In the genomic region with DNA sequence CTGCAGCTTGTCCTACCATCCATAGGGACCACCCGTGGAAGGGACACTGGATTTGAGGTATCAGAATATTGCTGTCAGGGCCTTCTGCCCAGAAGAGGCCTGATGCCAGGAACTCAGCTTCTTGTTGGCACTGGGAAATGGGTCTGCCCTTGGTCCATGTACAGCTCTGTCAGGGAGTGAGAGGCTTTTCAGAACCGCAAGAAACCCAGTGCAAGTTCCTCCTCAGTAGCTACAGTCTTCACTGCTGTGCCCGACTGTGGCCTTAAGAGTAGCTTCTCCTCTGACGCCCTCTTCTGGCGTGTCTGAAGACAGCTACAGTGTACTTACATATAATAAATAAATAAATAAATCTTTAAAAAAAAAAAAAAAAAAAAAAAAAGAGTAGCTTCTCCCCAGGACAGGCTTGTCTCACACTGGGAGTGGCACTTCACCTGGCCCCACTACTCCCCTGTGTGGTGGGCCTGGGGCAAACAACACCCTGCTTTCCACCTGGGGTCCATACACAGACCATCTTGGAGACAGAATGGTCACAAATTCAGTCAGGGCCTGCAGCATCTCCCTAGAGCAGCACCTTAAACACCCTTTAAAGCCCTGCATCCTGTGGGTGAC, we compare ENCODE assay signal across 9 mouse cellular contexts. TPM values are rescaled to one million over a fixed set of nuclear protein-coding genes. Genes with fewer than 3 reads are reported as not detected.
A peak's percentile ranks its signal among the peaks of the same experiment; 100 is the strongest.
DNase-seq lines count a peak whose midpoint lies in the region; ATAC-seq lines count a peak whose summit lies in the region.
"Had no signal": no experiment of that assay in that cellular context is flagged by ENCODE, and none has a peak within 500 bp of the region (broad histone marks: within the 10 kb centered on the region; RNA-seq: fewer than 3 reads in every experiment).

No protein-coding gene starts in this region.

- H3K4me3 ChIP-seq in lung, embryonic 16.5 days (ENCODE audit: low read length) = no peak overlapping the region
- H3K4me3 ChIP-seq: heart, embryonic 15.5 days had no signal

- H3K36me3 ChIP-seq in lung, embryonic 16.5 days (ENCODE audit: control insufficient read depth, insufficient read depth, low read length) = peaks cover 45% of the 10 kb centered on the region

- WGBS in lung, embryonic 16.5 days = 36% methylated on average over 5 of the region's 5 CpGs

- no peak overlapping the region for H3K4me2 ChIP-seq in lung, embryonic 16.5 days (ENCODE audit: low read depth, low read length)
- H3K4me2 ChIP-seq: heart, embryonic 15.5 days had no signal

- H3K4me1 ChIP-seq in lung, embryonic 16.5 days (replicated peaks; ENCODE audit: control insufficient read depth, insufficient read depth, low read length) = peaks cover under 1% of the 10 kb centered on the region

- no peaks in the 10 kb centered on the region for H3K9me3 ChIP-seq in lung, embryonic 16.5 days (ENCODE audit: control insufficient read depth, low read length)
- H3K9me3 ChIP-seq: heart, embryonic 15.5 days had no signal

- H3K9ac ChIP-seq in lung, embryonic 16.5 days (ENCODE audit: low read length) = 0 out of 2 replicates have a peak overlapping the region, but pooled peaks have one; percentile 10

- peak; percentile 63 for DNase-seq in cerebellum, adult 11 months
- DNase-seq in thymus, postnatal 25 days = peak; percentile 35
- no peak for DNase-seq in thymus, postnatal 10 days (ENCODE audit: low spot score in 2 of 2)
- peak; percentile 61 for DNase-seq in forelimb bud, embryonic 11.5 days (ENCODE audit: low read depth, low spot score)
- no peak for DNase-seq in urinary bladder, postnatal 4 days (ENCODE audit: low spot score in 2 of 2)
- no peak for DNase-seq in right cerebral cortex, postnatal 4 days

- no peak for ATAC-seq in cerebellum, adult (ENCODE audit: insufficient number of reproducible peaks, low FRiP score, low TSS enrichment)
- no peak for ATAC-seq in lung, embryonic 16.5 days (ENCODE audit: low read depth)

- no peaks in the 10 kb centered on the region for H3K27me3 ChIP-seq in lung, embryonic 16.5 days (ENCODE audit: control insufficient read depth, insufficient read depth, low read depth, low read length)
- H3K27me3 ChIP-seq: heart, embryonic 15.5 days had no signal

- no peak overlapping the region for H3K27ac ChIP-seq in lung, embryonic 16.5 days (ENCODE audit: low read length)
- H3K27ac ChIP-seq: heart, embryonic 15.5 days had no signal

RNA-seq across cellular contexts. Expression of gene Ndufs7, which starts 4.0 kb away (rescaled TPM):
- polyA plus RNA-seq in lung, embryonic 16.5 days (2015; fragmentation: Nextera tagmentation; extraction: Ambion mirVana) = 313 and 320 TPM in 2 replicates

RNA-seq across cellular contexts. Expression of gene Gamt, which starts 15.9 kb away (rescaled TPM):
- 27.5 and 32.8 TPM in 2 replicates for polyA plus RNA-seq in lung, embryonic 16.5 days (2015; fragmentation: Nextera tagmentation; extraction: Ambion mirVana)

RNA-seq across cellular contexts. Expression of gene Dazap1, which starts 16.4 kb away (rescaled TPM):
- 45.4 and 50.6 TPM in 2 replicates for polyA plus RNA-seq in lung, embryonic 16.5 days (2015; fragmentation: Nextera tagmentation; extraction: Ambion mirVana)

RNA-seq across cellular contexts. Expression of gene Mum1, which starts 18.7 kb away (rescaled TPM):
- 66.4 and 68.7 TPM in 2 replicates for polyA plus RNA-seq in lung, embryonic 16.5 days (2015; fragmentation: Nextera tagmentation; extraction: Ambion mirVana)

RNA-seq across cellular contexts. Expression of gene Rps15, which starts 47.4 kb away (rescaled TPM):
- polyA plus RNA-seq in lung, embryonic 16.5 days (2015; fragmentation: Nextera tagmentation; extraction: Ambion mirVana) = 915 and 939 TPM in 2 replicates

Comparison
In these comparisons a context has a peak if more than half of its experiments do, and no peak if none do; other contexts are left out.
1. DNase-seq: peak in cerebellum, adult 11 months (single experiment), thymus, postnatal 25 days (single experiment) and forelimb bud, embryonic 11.5 days (single experiment); none in thymus, postnatal 10 days (0 of 2), urinary bladder, postnatal 4 days (0 of 2) and right cerebral cortex, postnatal 4 days (single experiment).